Mouse (Mus musculus): ENCODE measurements around the gene Hacd1. TPM values are rescaled to one million over a fixed set of nuclear protein-coding genes. Genes with fewer than 3 reads are reported as not detected.
"Not testable (repeated sequence)": the region's sequence is repeated elsewhere in the genome, so short reads cannot be mapped to it uniquely, and the experiment has no call there.

The Hacd1 gene
- 10 to 100 TPM; 18.9 to 27.9 TPM for total RNA-seq (2021)
- long read RNA-seq, experiment 1, partial matches to known transcripts = 0 of 7 reads
- long read RNA-seq, experiment 1, other reads (novel, unspliced or antisense) = 7 of 7 reads
- long read RNA-seq, experiment 2, partial matches to known transcripts = 0 of 52 reads
- long read RNA-seq, experiment 2, other reads (novel, unspliced or antisense) = 52 of 52 reads

GRCm38 (mm10) chr2:14055566-14056331 lies at the start of gene Hacd1:
Gene Hacd1 (minus strand): TSS chr2:14056135.
- DNase-seq (ENCODE audit: low spot score in 2 of 2) = peak; percentile 77 to 82

- DNase-seq (ENCODE audit: low spot score in 2 of 2) = no peak
Observed at GRCm38 (mm10) chr2:14103924-14104323, 48.0 kb upstream of the Hacd1 start.

- no peak for DNase-seq (ENCODE audit: low spot score in 2 of 2)
Observed at GRCm38 (mm10) chr2:14102603-14103002, 46.7 kb upstream of the Hacd1 start.

GRCm38 (mm10) chr2:14100533-14100932 lies 44.6 kb upstream of the Hacd1 start:
- DNase-seq (ENCODE audit: low spot score in 2 of 2) = no peak

- not testable (repeated sequence) for DNase-seq (ENCODE audit: low spot score in 2 of 2)
Observed at GRCm38 (mm10) chr2:14078527-14078926, 22.6 kb upstream of the Hacd1 start.

GRCm38 (mm10) chr2:14074221-14074901 lies 18.4 kb upstream of the Hacd1 start:
- DNase-seq (ENCODE audit: low spot score in 2 of 2) = no peak

GRCm38 (mm10) chr2:14073362-14074220 lies 17.7 kb upstream of the Hacd1 start, which contains the start of gene Stam:
Gene Stam (plus strand): TSS chr2:14074098.
- peak; percentile 88 to 92 for DNase-seq (ENCODE audit: low spot score in 2 of 2)

- DNase-seq (ENCODE audit: low spot score in 2 of 2) = no peak
Observed at GRCm38 (mm10) chr2:14073008-14073361, 17.1 kb upstream of the Hacd1 start.

GRCm38 (mm10) chr2:14070466-14070865 lies 14.5 kb upstream of the Hacd1 start:
- no peak for DNase-seq (ENCODE audit: low spot score in 2 of 2)

- no peak for DNase-seq (ENCODE audit: low spot score in 2 of 2)
Observed at GRCm38 (mm10) chr2:14069027-14069426, 13.1 kb upstream of the Hacd1 start.

GRCm38 (mm10) chr2:14065704-14066650 lies 10.0 kb upstream of the Hacd1 start:
- DNase-seq (ENCODE audit: low spot score in 2 of 2) = no peak

- DNase-seq (ENCODE audit: low spot score in 2 of 2) = peak; percentile 65 to 71
Observed at GRCm38 (mm10) chr2:14055168-14055565, 768 bp downstream of the Hacd1 start.

GRCm38 (mm10) chr2:14054716-14055115 lies 1.2 kb downstream of the Hacd1 start:
- DNase-seq (ENCODE audit: low spot score in 2 of 2) = no peak

GRCm38 (mm10) chr2:14054163-14054562 lies 1.8 kb downstream of the Hacd1 start:
- DNase-seq (ENCODE audit: low spot score in 2 of 2) = no peak

- no peak for DNase-seq (ENCODE audit: low spot score in 2 of 2)
Observed at GRCm38 (mm10) chr2:14053618-14054017, 2.3 kb downstream of the Hacd1 start.

- DNase-seq (ENCODE audit: low spot score in 2 of 2) = no peak
Observed at GRCm38 (mm10) chr2:14048808-14049207, 7.1 kb downstream of the Hacd1 start.

GRCm38 (mm10) chr2:14048381-14048780 lies 7.6 kb downstream of the Hacd1 start:
- DNase-seq (ENCODE audit: low spot score in 2 of 2) = peak; percentile 54 to 67

- no peak for DNase-seq (ENCODE audit: low spot score in 2 of 2)
Observed at GRCm38 (mm10) chr2:14043577-14044170, 12.3 kb downstream of the Hacd1 start.

GRCm38 (mm10) chr2:14043011-14043410 lies 12.9 kb downstream of the Hacd1 start:
- DNase-seq (ENCODE audit: low spot score in 2 of 2) = no peak

GRCm38 (mm10) chr2:14041249-14041648 lies 14.7 kb downstream of the Hacd1 start:
- no peak for DNase-seq (ENCODE audit: low spot score in 2 of 2)

All from adrenal gland, adult 18-20 months (tissue).